Mouse (Mus musculus) heart, adult 2 months (tissue): ENCODE results near the gene Tbca. TPM values are rescaled to one million over a fixed set of nuclear protein-coding genes. Genes with fewer than 3 reads are reported as not detected.
A peak's percentile ranks its signal among the peaks of the same experiment; 100 is the strongest.

Experiments used
- DNase-seq, 2 experiments: peaks; one replicate each; pipeline ENCODE4 v3.0.0; 2021
- H3K27ac ChIP-seq: fragments of 200-600 bp; 2 replicates; pipeline ENCODE4 v1.8.1; 2022
- H3K27me3 ChIP-seq: fragments of 200-500 bp; 2 replicates; pipeline ENCODE4 v1.6.1; 2012; ENCODE audit warnings: mild to moderate bottlenecking, low read length, inconsistent platforms, mixed read lengths; ENCODE audit not compliant: control insufficient read depth, insufficient read depth
- H3K36me3 ChIP-seq: fragments of 200-500 bp; 2 replicates; pipeline ENCODE4 v1.6.1; 2012; ENCODE audit warnings: low read length, inconsistent platforms; ENCODE audit not compliant: control insufficient read depth, insufficient read depth
- H3K4me1 ChIP-seq: fragments of 200-500 bp; 2 replicates; pipeline ENCODE4 v1.6.1; 2011; ENCODE audit warnings: low read length; ENCODE audit not compliant: control insufficient read depth, insufficient read depth
- H3K4me3 ChIP-seq: fragments of 200-600 bp; 2 replicates; pipeline ENCODE4 v1.8.1; 2022
- H3K79me2 ChIP-seq: fragments of 200-500 bp; replicated peaks from 2 replicates; pipeline ENCODE4 v1.6.1; 2012; ENCODE audit warnings: mild to moderate bottlenecking, inconsistent platforms, low read length, moderate library complexity, mixed read lengths; ENCODE audit not compliant: control insufficient read depth, insufficient read depth
- H3K9ac ChIP-seq: fragments of 200-500 bp; 2 replicates; pipeline ENCODE4 v1.6.1; 2012; ENCODE audit warnings: low read depth, mild to moderate bottlenecking, control low read depth, inconsistent platforms, low read length, mixed read lengths
- CTCF ChIP-seq: fragments of 200-600 bp; IDR thresholded peaks from 2 replicates; pipeline ENCODE4 v1.8.1; 2022; ENCODE audit warnings: antibody characterized with exemption, mild to moderate bottlenecking, moderate library complexity
- EP300 ChIP-seq: fragments of 200-500 bp; IDR thresholded peaks from 2 replicates; pipeline ENCODE4 v1.6.1; 2011; ENCODE audit warnings: low read depth, low read length, control low read depth; ENCODE audit not compliant: insufficient read depth
- POLR2A ChIP-seq: fragments of 200-500 bp; IDR thresholded peaks from 2 replicates; pipeline ENCODE4 v1.6.1; 2011; ENCODE audit warnings: mild to moderate bottlenecking, low read depth, low read length, control low read depth; ENCODE audit not compliant: insufficient read depth
- WGBS: fragments of 180-500 bp; shearing (Covaris S2); methylation state at CpG from one replicate; pipeline ENCODE4 v1.1.7; 2018; 5-methylcytosine and 5-hydroxymethylcytosine counted together
- intact Hi-C: fragments of 180-260 bp; cut with DNase I; formaldehyde crosslinking; loops from one replicate; pipeline ENCODE4 v1.15.1; 2025
- polyA plus RNA-seq: library from polyadenylated mRNA; depleted of rRNA; stranded (reverse); fragments of >200 nt; gene quantifications from 2 replicates; pipeline ENCODE4 v1.2.3, GENCODE M21; 2012
- total RNA-seq, 2 experiments: library from RNA; stranded (reverse); gene quantifications; 2 replicates each; pipeline ENCODE4 v1.2.3; 2021

Gene Tbca
- total and polyA plus RNA-seq, 3 experiments = 11.9 to 123 (median 111) TPM

DNA sequence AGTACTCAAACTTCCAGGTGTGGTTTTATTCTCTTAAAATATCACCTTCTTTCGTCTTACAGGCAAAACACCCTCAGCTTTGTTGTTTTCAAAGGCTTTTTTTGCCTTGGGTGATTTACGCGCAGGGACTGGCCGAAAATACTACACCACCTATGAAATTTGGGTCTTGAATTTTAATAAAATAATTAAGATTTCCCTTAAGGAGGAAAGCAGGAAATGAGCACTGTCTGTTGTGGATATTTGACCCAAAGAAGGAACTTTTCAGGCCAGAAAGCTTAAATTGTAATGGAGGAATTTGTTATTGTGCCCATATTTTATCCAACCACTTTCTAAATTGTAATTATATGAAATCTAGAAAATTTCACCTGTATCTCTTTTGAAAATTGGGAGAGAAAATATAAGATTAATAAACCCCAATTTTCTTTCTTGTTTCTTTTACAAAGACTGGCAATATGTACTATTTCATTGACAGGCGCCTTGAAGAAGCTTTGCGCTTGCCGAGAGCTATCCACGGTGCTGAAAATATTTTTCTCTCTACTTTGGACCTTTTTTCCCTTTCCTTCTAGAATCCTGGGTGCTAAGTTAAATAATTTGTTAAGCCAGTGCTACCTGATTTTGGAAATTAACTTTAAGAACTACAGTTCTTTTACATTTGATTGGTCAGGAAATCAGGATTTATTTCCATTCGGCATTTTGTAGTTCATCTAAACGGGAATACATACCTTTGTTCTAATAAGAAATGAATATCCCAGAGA lies 89.5 kb downstream of the Tbca start:
- Histone ChIP-seq H3K27me3 (peaks cover 43% of the 10 kb centered on the region), H3K27ac (no peak overlapping the region), H3K4me3 (no peak overlapping the region), H3K4me1 (peaks cover 2% of the 10 kb centered on the region), H3K9ac (no peak overlapping the region), H3K79me2 (no peaks in the 10 kb centered on the region), H3K36me3 (no peaks in the 10 kb centered on the region)
- WGBS = 18% methylated on average over 10 of the region's 10 CpGs
- TF ChIP-seq CTCF (no peak), POLR2A (no peak), EP300 (no peak)
- DNase-seq = no peak
- intact Hi-C loops = no loop called here

GRCm38 (mm10) chr13:94881201-94881600 lies 92.5 kb downstream of the Tbca start:
- Histone ChIP-seq H3K4me1 (peaks cover 2% of the 10 kb centered on the region), H3K9ac (no peak overlapping the region), H3K4me3 (no peak overlapping the region), H3K79me2 (no peaks in the 10 kb centered on the region), H3K27ac (no peak overlapping the region), H3K27me3 (peaks cover 43% of the 10 kb centered on the region), H3K36me3 (no peaks in the 10 kb centered on the region)
- WGBS = 3% methylated on average over 3 of the region's 3 CpGs
- intact Hi-C loops = no loop called here
- no peak for DNase-seq
- no peak for TF ChIP-seq EP300

DNA sequence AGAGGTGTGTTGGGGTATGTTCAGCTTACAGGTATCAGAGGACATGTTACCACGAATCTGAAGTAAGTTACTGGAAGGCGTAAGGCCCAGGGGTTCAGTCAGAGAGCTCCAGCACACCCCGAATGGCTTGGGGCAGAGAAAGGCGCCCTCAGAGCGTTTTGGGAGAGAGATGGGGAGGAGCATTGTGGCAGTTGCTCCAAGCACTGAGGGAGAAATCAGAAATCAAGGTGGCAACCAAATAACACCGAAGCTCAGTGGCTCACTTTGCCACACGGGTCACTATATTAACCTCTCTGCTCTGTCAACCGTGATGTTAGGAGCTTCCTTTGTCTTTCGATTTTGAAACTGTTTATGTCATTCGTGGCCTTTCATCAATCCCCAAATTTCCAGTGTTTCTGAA lies 93.5 kb downstream of the Tbca start:
- Histone ChIP-seq H3K4me3 (no peak overlapping the region), H3K27ac (no peak overlapping the region), H3K79me2 (no peaks in the 10 kb centered on the region), H3K36me3 (no peaks in the 10 kb centered on the region), H3K4me1 (peaks cover 2% of the 10 kb centered on the region), H3K9ac (no peak overlapping the region), H3K27me3 (peaks cover 35% of the 10 kb centered on the region)
- no peak for TF ChIP-seq CTCF
- no peak for TF ChIP-seq EP300
- TF ChIP-seq POLR2A = no peak
- no peak for DNase-seq
- intact Hi-C loops = no loop called here
- 8% methylated on average over 10 of the region's 10 CpGs for WGBS

DNA sequence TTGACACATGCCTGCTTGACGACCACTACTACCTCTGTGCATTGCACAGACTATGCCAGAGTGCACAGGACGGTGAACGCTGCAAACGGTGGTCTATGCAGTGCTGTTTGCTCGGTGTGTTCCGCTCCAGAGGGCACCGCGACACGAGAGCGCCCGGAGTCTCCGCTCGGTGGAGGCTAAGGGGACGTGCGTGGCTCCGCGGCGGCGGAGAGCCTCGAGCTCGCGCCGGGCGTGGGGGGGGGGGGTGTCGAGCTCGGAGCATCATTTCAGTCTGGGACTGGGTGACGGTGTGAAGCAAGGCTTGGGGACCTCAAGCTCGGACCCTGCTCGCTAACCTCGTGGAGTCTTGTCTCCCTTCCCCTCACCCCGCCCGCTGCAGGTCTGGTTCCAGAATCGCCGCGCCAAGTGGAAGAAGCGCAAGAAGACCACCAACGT lies 94.0 kb downstream of the Tbca start:
- no peaks in the 10 kb centered on the region for H3K36me3 ChIP-seq
- under 1% methylated on average over 37 of the region's 37 CpGs for WGBS
- no peak for DNase-seq
- H3K4me1 ChIP-seq = peaks cover 2% of the 10 kb centered on the region
- peak overlapping the region; percentile 44 for H3K4me3 ChIP-seq
- TF ChIP-seq POLR2A = no peak
- no peak for TF ChIP-seq EP300
- TF ChIP-seq CTCF = no peak
- intact Hi-C loops = no loop called here
- no peak overlapping the region for H3K27ac ChIP-seq
- H3K79me2 ChIP-seq = no peaks in the 10 kb centered on the region
- no peak overlapping the region for H3K9ac ChIP-seq
- peaks cover 30% of the 10 kb centered on the region for H3K27me3 ChIP-seq

GRCm38 (mm10) chr13:94883163-94883965 lies 94.7 kb downstream of the Tbca start:
- Histone ChIP-seq H3K27ac (no peak overlapping the region), H3K9ac (no peak overlapping the region), H3K79me2 (no peaks in the 10 kb centered on the region), H3K36me3 (no peaks in the 10 kb centered on the region), H3K27me3 (peaks cover 30% of the 10 kb centered on the region), H3K4me3 (peak overlapping the region; percentile 44), H3K4me1 (peaks cover 2% of the 10 kb centered on the region)
- intact Hi-C loops = no loop called here
- peak; percentile 43 to 49 for DNase-seq
- WGBS = 2% methylated on average over 87 of the region's 95 CpGs
- no peak for TF ChIP-seq EP300
- TF ChIP-seq POLR2A = no peak
- TF ChIP-seq CTCF = peak; percentile 18; the same call in 1 of the 2 replicates
